Mouse (Mus musculus) frontal cortex, postnatal 25 days (tissue): Measurements from ENCODE around the gene Rpl31.

Experiments used
- DNase-seq, 2 experiments: peaks; one replicate each; pipeline ENCODE4 v3.0.0; 2022; ENCODE audit warnings: low spot score in 2 of 2

The Rpl31 gene

DNA sequence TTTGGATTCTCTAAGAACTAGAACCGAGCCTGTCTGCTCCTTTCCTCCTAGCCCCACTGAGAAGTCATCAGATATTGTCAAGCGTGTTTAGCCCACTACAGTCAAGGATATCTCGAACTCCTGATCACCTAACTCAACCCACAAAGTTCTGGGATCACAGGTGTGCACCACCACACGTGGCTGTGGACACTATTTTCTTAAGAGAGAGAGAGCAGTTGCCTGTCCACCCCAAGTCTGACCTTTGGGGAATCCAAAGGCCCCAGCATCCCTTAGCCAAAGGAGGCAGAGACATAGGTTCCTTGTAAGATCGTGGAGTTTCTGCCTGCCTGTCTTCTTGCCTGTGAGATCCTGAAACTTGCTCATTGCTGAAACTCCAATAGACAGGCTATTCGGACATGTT, 597 bp upstream of the Rpl31 start:
- no peak for DNase-seq

DNA sequence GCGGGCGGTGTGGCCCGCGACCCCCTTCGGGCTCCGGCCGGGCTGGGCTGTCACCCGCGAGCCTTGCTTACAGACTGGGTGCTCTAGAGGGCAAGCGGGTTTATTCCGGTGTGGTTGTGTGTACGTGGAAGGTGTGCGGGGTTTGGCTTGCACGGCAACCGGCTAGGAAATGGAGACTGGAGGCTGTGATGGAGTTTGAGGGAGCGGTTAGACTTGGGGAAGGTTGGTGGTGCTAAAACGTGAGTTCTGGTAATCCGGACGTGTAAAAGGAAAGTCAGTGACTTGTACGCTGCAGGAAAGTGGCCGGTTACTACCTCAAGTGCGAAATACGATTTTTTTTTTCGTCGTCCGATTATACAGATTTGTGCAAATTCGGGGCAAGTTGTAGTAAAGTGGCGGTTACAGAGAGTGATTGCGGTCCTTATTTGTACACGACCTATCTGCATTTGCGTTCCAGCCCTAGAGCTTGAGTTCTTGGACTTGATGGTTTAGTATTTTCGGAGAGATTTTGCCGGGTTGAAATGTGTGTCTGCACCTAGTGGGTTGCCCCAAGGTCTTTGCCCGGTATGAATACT, 712 bp downstream of the Rpl31 start:
- DNase-seq: no peak

DNA sequence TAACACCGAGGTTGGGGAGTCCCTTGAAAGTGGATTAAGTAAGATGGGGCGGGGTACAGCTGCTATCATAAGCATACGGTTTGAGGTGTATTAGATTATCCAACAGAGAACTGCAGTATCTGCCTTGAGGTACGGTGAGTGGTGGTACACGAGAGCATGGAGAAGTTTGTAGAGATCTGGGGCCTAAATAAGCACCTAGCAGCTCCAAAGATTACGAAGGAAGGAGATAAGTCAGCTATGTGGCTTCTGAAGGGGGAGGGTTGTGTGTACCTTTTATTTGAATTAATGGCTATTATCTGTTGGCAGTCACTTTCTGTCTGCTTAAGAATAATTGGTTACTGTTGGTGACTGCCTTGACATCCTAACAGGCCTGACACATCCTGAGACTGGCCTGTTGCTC, 2.8 kb downstream of the Rpl31 start:
- DNase-seq: no peak

DNA sequence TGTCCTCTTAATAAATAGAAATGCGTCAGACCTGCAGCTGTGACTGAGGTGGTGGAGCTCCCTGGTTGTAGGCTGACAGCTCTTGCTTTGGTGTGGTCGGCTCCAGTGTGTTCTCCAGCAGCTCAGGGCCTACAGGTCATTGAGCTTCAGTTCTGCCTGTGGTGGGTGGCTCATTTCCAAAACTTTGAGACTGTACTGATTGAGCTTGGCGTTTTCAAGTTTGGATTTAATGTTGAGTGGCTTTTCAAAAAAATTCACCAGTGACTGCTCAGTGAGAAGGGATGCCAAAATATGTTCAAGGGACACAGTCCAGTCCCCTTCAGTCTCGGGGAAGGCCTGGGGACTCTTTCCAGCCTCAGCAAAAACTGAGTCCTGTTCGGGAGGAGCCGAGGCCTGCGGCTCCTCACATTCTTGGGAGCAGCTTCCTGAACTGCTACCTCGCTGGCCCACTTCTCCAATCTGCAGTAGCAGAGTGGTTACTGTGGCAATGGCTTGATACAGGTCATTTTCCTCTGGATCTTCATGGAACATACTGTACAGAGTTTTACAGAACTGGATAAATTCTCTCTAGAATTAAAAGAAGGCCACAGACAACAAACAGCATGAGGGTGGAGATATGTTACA, 4.7 kb downstream of the Rpl31 start:
- DNase-seq: no peak

DNA sequence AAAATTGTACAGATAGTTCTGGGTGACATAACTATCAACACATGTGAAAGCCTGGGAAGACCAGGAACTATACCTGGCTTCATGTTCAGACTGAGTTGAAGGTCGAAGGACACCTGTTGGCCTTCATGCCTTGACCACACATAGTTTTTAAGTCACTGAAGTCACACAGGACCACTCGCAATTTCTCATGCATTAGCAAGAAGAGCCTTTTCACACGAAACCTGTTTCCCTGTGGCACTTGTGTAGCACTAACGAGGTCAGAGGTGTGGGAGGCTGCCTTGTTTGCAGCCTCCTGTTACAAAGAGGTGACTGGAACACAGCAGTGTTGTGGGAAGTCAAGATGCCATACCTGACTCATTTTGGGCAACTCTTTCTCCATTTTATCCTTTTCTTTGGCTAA, 5.7 kb downstream of the Rpl31 start:
- no peak for DNase-seq

DNA sequence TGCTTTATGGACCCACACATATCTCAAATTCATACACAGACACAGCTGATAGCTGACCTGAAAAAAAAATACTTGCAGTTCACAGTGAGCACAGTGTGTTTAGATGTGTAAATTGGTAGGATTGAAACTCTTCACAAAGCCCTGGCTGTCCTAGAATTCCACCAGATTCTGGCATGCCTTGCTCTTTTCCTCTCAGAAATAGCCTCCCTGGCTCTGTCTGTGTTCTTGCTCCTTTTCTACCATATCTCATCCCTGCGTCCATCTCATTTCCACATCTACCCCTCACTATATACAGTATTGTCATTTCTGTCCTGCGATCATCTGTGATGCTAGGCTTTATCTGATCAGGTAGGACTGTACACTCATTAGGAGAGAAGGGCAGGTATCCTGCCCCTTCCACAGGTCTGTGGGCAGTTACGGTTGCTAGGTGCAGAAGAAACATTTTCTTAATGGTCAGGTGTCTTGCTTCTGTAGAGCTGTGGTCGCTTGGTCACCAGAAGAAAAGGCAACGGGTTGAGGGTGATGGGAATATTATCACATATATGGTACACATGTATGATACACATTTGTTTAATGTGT, 6.7 kb downstream of the Rpl31 start:
- no peak for DNase-seq

DNA sequence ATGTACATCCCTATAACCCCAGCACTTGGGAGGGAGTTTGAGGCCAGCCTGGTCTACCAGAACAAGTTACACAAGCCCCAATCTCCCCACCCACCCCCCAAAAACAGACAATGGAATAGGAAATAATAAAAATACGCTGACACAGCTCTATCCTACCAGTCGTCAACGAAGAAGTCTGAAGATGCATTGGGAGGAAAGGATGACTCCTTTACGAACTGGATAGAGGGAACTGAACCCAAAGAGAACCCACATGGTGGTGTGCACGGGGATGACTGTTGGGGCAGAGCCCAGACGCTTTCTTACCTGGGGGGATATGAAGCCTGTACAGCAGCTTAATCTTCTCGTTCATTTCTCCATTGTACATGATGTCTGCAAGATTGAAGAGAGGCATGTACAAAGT, 8.5 kb downstream of the Rpl31 start:
- DNase-seq: no peak

DNA sequence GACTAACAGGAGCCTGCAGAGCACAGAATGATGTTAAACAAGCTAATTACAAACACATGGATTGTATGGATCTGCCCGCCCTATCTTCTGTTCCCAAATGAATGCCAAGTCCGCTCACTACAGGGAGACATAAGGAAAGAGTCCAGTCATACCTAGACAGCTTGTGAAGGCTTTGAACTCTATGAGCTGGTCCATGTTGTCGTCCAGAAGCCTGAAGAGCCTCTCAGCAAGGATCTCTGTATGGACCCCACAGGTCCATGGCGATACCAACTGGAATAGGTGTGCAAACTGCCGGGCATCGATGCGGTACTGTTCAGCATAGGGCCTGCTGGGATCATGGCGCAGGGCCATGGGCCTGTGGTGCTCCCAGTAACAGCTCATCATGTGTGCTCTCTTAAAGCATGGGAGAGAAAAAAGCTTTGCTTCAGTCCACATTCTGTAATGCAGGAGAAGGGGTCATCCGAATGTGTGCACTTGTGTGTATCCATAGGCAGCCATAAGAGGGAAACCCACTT, 9.1 kb downstream of the Rpl31 start:
- no peak for DNase-seq

DNA sequence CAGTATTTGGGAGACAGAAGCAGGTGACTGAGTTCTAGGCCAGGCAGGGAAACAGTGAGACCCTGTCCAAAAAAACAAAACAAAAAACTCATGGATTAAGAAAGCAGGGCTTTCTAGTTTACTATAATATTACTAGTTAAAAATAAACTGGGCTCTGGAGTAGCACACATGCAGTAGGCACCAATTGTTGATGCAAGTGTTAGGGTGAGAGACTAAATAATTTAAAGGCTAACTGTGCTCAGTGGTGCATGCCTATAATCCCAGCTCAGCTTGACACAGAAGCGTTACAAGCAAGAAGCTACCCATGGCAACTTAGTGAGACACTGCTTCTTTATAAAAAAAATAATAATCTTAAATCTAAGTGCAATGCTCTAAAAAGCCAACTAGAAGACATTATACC, 10.9 kb downstream of the Rpl31 start:
- DNase-seq: no peak

DNA sequence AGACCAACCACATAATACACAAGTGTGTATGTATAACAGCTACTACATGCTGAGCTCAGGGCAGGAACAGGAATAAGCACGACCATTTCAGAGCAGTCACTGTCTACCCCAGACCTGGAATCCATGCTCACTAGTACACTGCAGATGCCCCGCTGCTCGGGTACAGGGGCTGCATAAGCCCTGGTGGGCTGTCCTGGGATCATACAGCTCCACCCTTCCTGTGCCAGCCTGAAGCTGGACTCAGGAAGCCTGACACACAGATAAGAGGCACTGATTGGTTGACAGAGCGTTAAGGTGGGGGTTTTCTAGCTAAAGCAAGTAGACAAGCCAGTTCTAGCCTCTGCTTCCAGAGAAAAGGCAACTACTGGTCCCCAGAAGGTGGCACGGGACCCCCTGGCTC, 11.4 kb downstream of the Rpl31 start:
- DNase-seq: no peak

DNA sequence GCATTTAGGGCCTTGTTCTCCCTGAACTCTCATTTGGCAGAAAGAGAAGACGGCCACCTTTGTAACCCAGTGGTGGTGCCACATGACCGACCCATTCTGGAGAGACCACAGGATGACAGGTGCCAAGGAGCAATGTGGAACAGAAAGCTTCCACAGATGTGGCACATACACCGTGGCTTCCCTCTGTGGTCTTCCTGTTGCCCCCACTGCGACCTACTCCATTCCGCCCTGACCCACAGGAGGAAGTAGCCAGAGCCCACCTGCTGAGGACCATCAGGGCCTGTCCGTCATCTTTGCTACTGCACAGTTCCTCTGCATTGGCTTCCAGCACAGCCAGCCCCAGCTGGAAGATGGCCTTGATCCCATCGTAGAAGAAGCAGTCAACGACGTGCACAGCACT, 13.4 kb downstream of the Rpl31 start:
- DNase-seq: no peak

DNA sequence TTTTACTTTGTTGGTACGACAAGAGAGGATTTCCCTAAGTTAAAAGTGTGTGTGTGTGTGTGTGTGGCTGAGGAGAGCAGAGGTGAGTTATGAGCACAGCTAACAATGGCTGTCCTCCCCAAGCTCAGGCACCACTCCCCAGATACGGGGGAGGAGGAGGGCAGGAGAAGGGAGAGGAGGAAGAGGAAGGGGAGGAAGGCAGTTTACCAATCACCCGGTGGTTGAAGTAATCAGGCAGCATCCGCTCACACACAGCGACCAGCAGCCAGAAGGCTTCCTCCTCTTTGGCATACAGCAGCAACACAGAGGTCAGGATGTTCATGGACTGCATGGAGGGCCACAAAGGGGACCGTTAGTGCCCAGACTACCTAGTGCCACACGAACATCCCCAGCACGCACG, 17.3 kb downstream of the Rpl31 start:
- no peak for DNase-seq

DNA sequence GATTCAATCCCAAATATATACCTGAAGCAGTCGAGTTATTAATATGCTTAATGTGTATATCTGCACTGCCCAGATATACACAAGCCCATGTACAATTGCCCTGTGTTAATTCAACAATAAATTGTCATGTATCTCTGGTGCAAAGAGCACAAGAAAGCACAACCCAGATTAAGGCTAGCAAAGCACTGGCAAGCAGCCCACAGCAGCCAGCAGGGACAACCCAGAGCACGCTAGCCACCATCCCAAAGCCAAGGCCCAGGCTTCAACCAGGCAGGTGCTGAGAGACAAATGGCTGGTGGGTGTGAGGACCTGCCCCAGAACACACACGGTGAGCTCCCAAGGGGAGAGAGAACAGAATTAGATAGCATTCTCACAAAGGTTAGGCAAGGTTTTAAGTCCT, 18.8 kb downstream of the Rpl31 start:
- DNase-seq: no peak

DNA sequence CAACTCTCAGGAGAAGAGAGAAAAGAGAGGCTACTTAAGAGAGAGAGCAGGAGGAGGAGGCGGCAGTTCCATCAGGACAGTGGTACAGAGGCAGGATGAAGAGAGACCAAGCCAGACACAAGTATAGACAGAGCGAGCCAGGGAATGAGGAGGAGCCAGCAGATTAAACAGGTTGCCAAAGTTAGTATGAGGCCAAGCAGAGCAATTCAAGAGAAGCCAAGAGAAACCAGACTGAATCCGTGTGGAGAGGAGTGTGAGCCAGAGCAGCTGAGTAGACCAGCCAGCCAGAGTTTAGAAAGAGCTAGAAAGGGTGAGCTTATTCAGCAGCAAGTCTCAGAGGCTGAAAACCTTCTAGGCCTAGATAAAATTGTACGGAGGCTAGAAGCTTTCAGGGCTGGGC, 19.9 kb downstream of the Rpl31 start:
- no peak for DNase-seq

DNA sequence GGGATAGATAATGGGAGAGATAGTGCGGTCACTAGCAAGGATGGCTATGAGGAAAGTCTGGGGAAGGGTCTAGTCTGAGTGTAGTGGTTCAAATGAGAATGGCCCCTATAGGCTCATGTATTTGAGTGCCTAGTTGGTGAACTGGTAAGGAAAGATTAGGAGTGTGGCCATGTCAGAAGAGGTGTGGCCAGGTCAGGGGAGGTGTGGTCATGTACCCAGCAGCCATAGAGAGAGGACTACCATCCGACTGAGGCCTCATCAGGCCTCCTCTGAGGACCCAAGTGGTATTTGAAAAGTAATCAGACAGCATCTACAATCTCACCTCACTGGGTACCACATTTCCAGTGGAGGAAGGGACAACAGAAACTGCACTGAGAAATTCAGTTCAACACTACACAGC, 20.5 kb downstream of the Rpl31 start:
- no peak for DNase-seq

DNA sequence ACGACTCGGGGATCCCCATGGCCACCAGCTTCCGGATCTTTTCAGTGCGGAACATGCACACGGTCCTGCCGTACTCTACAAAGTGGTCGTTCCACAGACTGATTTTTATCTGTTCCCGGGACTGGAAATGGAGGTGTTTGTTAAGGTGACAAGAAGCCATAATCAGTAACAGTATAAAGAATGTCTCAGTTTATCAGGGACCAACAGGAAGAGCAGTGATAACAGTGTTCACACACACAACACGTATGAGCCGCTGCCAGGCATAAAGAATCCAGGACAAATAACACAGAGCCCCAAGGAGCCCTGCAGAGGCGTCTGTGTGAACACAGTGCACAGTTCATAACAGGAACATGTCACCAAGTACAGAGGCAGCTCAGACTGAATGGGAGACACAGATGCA, 21.7 kb downstream of the Rpl31 start:
- DNase-seq: no peak

DNA sequence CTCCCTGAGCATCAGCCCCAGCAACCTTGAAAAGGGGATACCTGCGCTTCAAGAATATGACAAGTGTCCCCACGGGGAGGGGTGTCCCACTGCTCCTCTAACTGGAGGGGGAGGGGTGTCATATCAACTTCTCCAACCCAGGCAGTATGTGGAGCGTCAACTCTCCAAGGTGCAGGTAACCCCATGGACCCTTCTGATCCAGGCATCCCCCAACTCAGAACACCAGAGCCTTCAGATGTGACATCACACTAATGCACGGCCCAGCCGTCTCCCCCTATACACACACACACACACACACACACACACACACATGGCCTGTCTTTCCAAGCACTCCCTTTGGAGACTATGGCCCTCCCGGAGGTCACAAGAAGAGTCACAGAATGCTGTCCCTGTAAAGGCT, 24.0 kb downstream of the Rpl31 start:
- no peak for DNase-seq

DNA sequence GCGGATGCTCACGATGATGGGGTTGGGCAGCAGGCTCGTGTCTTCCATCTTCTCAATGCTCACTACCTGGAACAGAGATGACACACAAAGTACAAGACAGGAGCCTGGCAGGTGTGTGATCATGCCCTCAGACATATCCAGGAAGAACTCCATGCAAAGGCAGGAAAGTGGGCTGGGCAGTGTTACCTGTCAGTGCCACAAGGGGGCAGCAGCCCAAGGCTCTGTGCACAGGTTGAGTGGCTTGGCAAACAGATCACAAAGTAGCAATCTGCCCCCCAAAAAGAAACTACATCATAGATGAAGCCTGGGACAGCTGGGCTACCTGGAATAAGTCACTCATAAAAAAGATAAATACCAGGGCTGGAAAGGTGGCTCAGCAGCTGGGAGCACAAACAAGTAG, 24.5 kb downstream of the Rpl31 start:
- peak; percentile 74 to 76 for DNase-seq

DNA sequence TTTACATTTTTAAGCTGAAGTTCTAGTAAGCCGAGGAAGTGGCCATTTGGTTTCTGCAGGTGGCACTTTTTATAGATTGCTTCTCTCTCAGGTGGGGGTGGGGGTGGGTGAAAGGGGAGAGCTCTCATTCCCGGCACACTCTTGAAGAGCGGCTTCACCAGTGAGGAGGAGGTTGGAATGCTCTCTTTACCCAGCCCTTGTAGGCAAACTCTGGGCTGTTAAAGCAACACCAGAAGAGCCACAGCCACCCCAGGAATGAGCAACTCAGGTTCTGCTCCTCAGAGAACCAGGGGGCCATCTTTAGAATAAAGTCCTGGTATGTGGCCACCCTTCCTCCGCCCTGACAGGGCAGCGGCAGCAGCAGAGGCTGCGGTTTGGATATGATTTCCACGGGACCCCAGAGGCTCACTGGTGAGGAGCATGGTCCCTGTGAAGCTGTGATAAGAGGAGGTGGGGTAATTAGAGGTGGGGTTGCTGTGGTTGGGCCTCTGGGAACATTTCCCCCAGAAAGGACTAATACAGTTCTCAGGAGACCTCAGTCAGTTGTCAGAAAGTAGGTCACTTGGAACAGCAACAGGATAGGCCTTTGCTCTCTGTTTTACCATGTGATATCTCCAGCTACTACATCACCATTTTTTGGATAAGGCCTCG, 25.7 kb downstream of the Rpl31 start:
- no peak for DNase-seq

DNA sequence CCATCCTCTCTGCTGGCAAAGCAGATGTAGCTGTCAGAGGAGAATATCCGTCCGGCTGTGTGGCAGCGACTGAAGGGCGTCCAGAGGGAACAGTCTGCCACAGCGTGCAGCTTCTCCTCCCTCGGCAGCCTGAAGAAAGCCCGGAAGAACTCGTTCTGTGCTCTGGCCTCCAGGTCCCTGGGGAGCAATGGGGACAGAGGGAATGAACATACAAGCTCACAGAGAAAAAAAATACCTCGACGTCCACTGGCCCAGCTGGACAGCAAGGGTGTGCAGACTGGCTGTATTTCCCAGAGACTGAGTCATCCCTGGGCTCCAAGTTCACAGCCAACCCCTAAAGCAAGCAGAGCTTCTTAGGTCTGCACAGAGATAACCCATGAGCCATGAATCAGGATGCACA, 26.5 kb downstream of the Rpl31 start:
- DNase-seq: no peak

DNA sequence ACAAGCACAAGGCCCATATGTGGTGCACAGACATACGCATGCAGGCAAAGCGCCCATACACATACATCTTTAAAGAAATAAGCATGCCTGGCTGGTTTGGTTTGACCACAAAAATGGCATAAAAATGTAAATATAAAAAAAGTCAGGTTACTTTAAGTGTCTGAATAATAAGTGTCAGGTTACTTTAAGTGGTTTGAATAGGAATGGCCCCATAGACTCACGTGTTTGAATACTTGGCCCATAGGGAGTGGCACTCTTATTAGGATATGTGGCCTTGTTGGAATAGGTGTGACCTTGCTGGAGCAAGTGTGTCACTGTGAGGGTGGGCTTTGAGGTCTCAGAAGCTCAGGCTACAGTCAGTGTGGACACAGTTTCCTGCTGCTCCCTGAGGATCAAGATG, 27.0 kb downstream of the Rpl31 start:
- DNase-seq: no peak

DNA sequence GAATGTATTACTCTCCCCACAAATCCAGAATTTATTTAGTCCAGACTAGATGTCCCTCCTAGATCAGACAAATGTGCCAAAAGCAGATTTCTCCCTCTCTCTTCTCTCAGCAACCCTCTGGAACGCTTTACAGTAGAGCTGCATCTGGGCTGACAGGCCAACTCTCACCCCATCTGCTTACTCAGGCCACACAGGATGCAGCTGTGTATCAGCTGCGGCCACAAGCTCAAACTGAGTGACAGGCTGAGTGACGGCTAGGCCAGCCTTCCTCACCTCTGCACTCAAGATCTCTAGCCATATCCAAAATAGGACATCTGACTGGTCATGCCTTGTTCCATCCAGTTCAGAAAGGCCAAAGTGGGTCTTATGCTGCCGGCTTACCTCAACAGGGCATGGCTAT, 28.7 kb downstream of the Rpl31 start:
- DNase-seq: no peak

DNA sequence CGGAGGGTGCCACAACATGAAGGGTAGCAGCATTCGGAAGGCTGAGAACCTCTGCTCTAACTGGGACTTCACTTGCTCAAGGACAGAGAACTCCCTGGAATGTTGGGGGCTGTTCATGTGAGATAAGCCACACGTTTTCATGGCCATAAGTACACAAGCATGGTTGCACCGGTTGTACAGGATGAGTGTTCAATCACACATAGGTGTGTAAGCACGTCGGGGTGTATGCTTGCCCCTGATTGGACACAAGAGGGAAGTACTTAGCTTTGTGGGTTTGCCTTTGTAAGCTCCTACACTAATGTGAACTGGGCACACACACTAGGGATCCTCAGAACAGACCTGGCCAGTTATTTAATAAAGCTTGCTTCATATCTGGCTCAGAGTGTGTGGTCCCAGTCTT, 30.6 kb downstream of the Rpl31 start:
- DNase-seq: no peak
